Mouse (Mus musculus): ENCODE results near the gene Hoxc4.

The Hoxc4 gene

GRCm38 (mm10) chr15:103083598-103083997 lies 64.9 kb downstream of the Hoxc4 start:
- WGBS: 90% methylated on average over 1 of the region's 1 CpGs

- 72% methylated on average over 1 of the region's 1 CpGs for WGBS
Observed at GRCm38 (mm10) chr15:103084944-103085343, 66.2 kb downstream of the Hoxc4 start.

GRCm38 (mm10) chr15:103085831-103086671 lies 67.3 kb downstream of the Hoxc4 start:
- WGBS: 5% methylated on average over 61 of the region's 61 CpGs

Measured in cerebral cortex, adult 2 months (tissue).